Comparison of ENCODE assay signal across 8 mouse cellular contexts in genomic region chr13:102865971-102866724, GRCm38 (mm10).
A peak's percentile ranks its signal among the peaks of the same experiment; 100 is the strongest.
DNase-seq lines count a peak whose midpoint lies in the region; ATAC-seq and TF ChIP-seq lines count a peak whose summit lies in the region.

No protein-coding gene starts in this region.

- H3K9ac ChIP-seq in heart, adult 2 months (ENCODE audit: low read depth, low read length) = no peak overlapping the region; the same call in 1 of the 2 replicates
- H3K9ac ChIP-seq in midbrain, embryonic 16.5 days (ENCODE audit: low read depth, low read length) = no peak overlapping the region

- H3K36me3 ChIP-seq in heart, adult 2 months (ENCODE audit: control insufficient read depth, insufficient read depth, low read length) = peaks cover 30% of the 10 kb centered on the region
- H3K36me3 ChIP-seq in midbrain, embryonic 16.5 days (ENCODE audit: control insufficient read depth, insufficient read depth, low read length) = no peaks in the 10 kb centered on the region

- no peak for TF ChIP-seq POLR2A in heart, adult 2 months (IDR thresholded peaks at IDR 0.05; ENCODE audit: insufficient read depth, low read depth, low read length)

- intact Hi-C loops in gastrocnemius, postnatal 14 days (cut with DNase I; ENCODE audit: low total_unique reads) = no loop called here
- intact Hi-C loops in gastrocnemius, postnatal 36 days (cut with DNase I) = no loop called here
- intact Hi-C loops in heart, adult 2 months (cut with DNase I) = no loop called here

- H3K27me3 ChIP-seq in heart, adult 2 months (ENCODE audit: control insufficient read depth, insufficient read depth, low read length) = no peaks in the 10 kb centered on the region
- H3K27me3 ChIP-seq in midbrain, embryonic 16.5 days (ENCODE audit: control insufficient read depth, insufficient read depth, low read depth, low read length) = no peaks in the 10 kb centered on the region

- DNase-seq in gastrocnemius, postnatal 14 days = peak; percentile 26
- DNase-seq in gastrocnemius, postnatal 36 days = no peak
- peak; percentile 20 for DNase-seq in MN1 (ENCODE audit: low spot score)
- DNase-seq in heart, adult 2 months = peak; percentile 50 to 58
- peak; percentile 74 for DNase-seq in kidney, postnatal 10 days
- no peak for DNase-seq in embryo, embryonic 10.5 days (ENCODE audit: low spot score)
- no peak for DNase-seq in B cell, adult 2 months

- H3K9me3 ChIP-seq in midbrain, embryonic 16.5 days (replicated peaks; ENCODE audit: control insufficient read depth, low read length, poor library complexity, severe bottlenecking) = no peaks in the 10 kb centered on the region; the same call in 1 of the 2 replicates

- peak; percentile 57; the same call in 1 of the 2 replicates for ATAC-seq in midbrain, embryonic 16.5 days

- H3K4me2 ChIP-seq in midbrain, embryonic 16.5 days (ENCODE audit: low read length) = no peak overlapping the region

- TF ChIP-seq EP300 in heart, adult 2 months (IDR thresholded peaks at IDR 0.05; ENCODE audit: insufficient read depth, low read depth, low read length) = no peak

- TF ChIP-seq CTCF in heart, adult 2 months (IDR thresholded peaks at IDR 0.05) = no peak

- H3K4me3 ChIP-seq in heart, adult 2 months = no peak overlapping the region
- H3K4me3 ChIP-seq in midbrain, embryonic 16.5 days (ENCODE audit: low read depth, low read length) = no peak overlapping the region

- H3K4me1 ChIP-seq in heart, adult 2 months (ENCODE audit: control insufficient read depth, insufficient read depth, low read length) = peaks cover 18% of the 10 kb centered on the region
- H3K4me1 ChIP-seq in midbrain, embryonic 16.5 days (ENCODE audit: control insufficient read depth, insufficient read depth, low read length) = peaks cover 4% of the 10 kb centered on the region

- H3K27ac ChIP-seq in heart, adult 2 months = peak overlapping the region; percentile 39
- H3K27ac ChIP-seq in midbrain, embryonic 16.5 days (ENCODE audit: low read length) = 0 out of 2 replicates have a peak overlapping the region, but pooled peaks have one; percentile 43

- H3K79me2 ChIP-seq in heart, adult 2 months (replicated peaks; ENCODE audit: control insufficient read depth, insufficient read depth, low read length) = peaks cover 4% of the 10 kb centered on the region

- 21% methylated on average over 11 of the region's 11 CpGs for WGBS in heart, adult 2 months
- WGBS in midbrain, embryonic 16.5 days = 43% methylated on average over 11 of the region's 11 CpGs

Comparison
In these comparisons a context has a peak if more than half of its experiments do, and no peak if none do; other contexts are left out.
1. DNase-seq: peak in gastrocnemius, postnatal 14 days (single experiment), MN1 (single experiment), heart, adult 2 months (2 of 2) and kidney, postnatal 10 days (single experiment); none in gastrocnemius, postnatal 36 days (0 of 2), embryo, embryonic 10.5 days (single experiment) and B cell, adult 2 months (0 of 2).